Mouse (Mus musculus) liver, embryonic 16.5 days (tissue): Measurements from ENCODE around the gene Ick. TPM values are rescaled to one million over a fixed set of nuclear protein-coding genes. Genes with fewer than 3 reads are reported as not detected.

Experiments used
- ATAC-seq: fragments of 200-750 bp; cut with Nextera tagmentation; 2 replicates; pipeline ENCODE4 v1.8.0; 2017; ENCODE audit warnings: low read depth, mild to moderate bottlenecking, moderate number of reproducible peaks, moderate library complexity
- H3K27ac ChIP-seq: fragments of 300-500 bp; sonication (generic); 2 replicates; pipeline ENCODE4 v1.5.1; 2014; ENCODE audit warnings: mild to moderate bottlenecking, low read length
- H3K27me3 ChIP-seq: fragments of 300-500 bp; sonication (generic); 2 replicates; pipeline ENCODE4 v1.6.1; 2014; ENCODE audit warnings: low read depth, low read length, mixed read lengths; ENCODE audit not compliant: control insufficient read depth, insufficient read depth
- H3K36me3 ChIP-seq: fragments of 300-500 bp; sonication (generic); 2 replicates; pipeline ENCODE4 v1.6.1; 2014; ENCODE audit warnings: mild to moderate bottlenecking; ENCODE audit not compliant: control insufficient read depth, insufficient read depth
- H3K4me1 ChIP-seq: fragments of 300-500 bp; sonication (generic); 2 replicates; pipeline ENCODE4 v1.6.1; 2014; ENCODE audit warnings: low read depth, low read length, mixed read lengths; ENCODE audit not compliant: control insufficient read depth
- H3K4me2 ChIP-seq: fragments of 300-500 bp; sonication (generic); 2 replicates; pipeline ENCODE4 v1.6.1; 2014; ENCODE audit warnings: low read depth, low read length, mixed read lengths
- H3K4me3 ChIP-seq: fragments of 300-500 bp; sonication (generic); 2 replicates; pipeline ENCODE4 v1.5.1; 2014; ENCODE audit warnings: low read depth, mild to moderate bottlenecking, low read length
- H3K9ac ChIP-seq: fragments of 300-500 bp; sonication (generic); 2 replicates; pipeline ENCODE4 v1.6.1; 2014; ENCODE audit warnings: low read depth, low read length
- H3K9me3 ChIP-seq: fragments of 300-500 bp; sonication (generic); replicated peaks from 2 replicates; pipeline ENCODE4 v1.6.1; 2016; ENCODE audit warnings: low read length; ENCODE audit not compliant: control insufficient read depth
- whole genome bisulfite sequencing: fragments of 180-500 bp; shearing (Covaris S2); extraction: QIAGEN DNeasy Blood & Tissue Kit; methylation state at CpG from one replicate; pipeline ENCODE4 v1.1.7; 2014; ENCODE audit not compliant: insufficient replicate concordance; 5-methylcytosine and 5-hydroxymethylcytosine counted together
- polyA plus RNA-seq: library from polyadenylated mRNA; unstranded; fragments of >200 nt; fragmentation: Nextera tagmentation; extraction: Ambion mirVana; gene quantifications from 2 replicates; pipeline ENCODE4 v1.2.1, GENCODE M21; 2015

Gene Ick
- polyA plus RNA-seq, 1 experiment from 2014 or later, result 5.5 TPM

- Histone ChIP-seq H3K9ac (no peak overlapping the region), H3K36me3 (peaks cover 15% of the 10 kb centered on the region), H3K27me3 (no peaks in the 10 kb centered on the region), H3K9me3 (no peaks in the 10 kb centered on the region), H3K27ac (no peak overlapping the region), H3K4me2 (no peak overlapping the region), H3K4me1 (no peaks in the 10 kb centered on the region), H3K4me3 (no peak overlapping the region)
- whole genome bisulfite sequencing, result 27% methylated on average over 2 of the region's 2 CpGs
- no peak for ATAC-seq
These were observed 30.8 kb upstream of the Ick start for GRCm38 (mm10) chr9:78078240-78078639.

- no peak for ATAC-seq
- Histone ChIP-seq H3K27me3 (no peaks in the 10 kb centered on the region), H3K9me3 (no peaks in the 10 kb centered on the region), H3K4me1 (no peaks in the 10 kb centered on the region), H3K36me3 (peaks cover 50% of the 10 kb centered on the region), H3K4me3 (no peak overlapping the region), H3K27ac (no peak overlapping the region), H3K4me2 (no peak overlapping the region), H3K9ac (no peak overlapping the region)
- 87% methylated on average over 7 of the region's 7 CpGs for WGBS
These were observed 27.2 kb upstream of the Ick start for GRCm38 (mm10) chr9:78081835-78082234.

GRCm38 (mm10) chr9:78084341-78084740 is 24.7 kb upstream of the Ick start:
- WGBS, result 87% methylated on average over 4 of the region's 4 CpGs
- Histone ChIP-seq H3K4me2 (no peak overlapping the region), H3K27ac (no peak overlapping the region), H3K9ac (no peak overlapping the region), H3K27me3 (no peaks in the 10 kb centered on the region), H3K4me3 (no peak overlapping the region), H3K36me3 (peaks cover 61% of the 10 kb centered on the region), H3K9me3 (no peaks in the 10 kb centered on the region), H3K4me1 (no peaks in the 10 kb centered on the region)
- no peak for ATAC-seq

GRCm38 (mm10) chr9:78085722-78086287 is 23.2 kb upstream of the Ick start:
- H3K4me1 ChIP-seq, result no peaks in the 10 kb centered on the region
- no peak overlapping the region for H3K4me3 ChIP-seq
- 70% methylated on average over 14 of the region's 14 CpGs for WGBS
- H3K27me3 ChIP-seq, result no peaks in the 10 kb centered on the region
- H3K27ac ChIP-seq, result no peak overlapping the region
- no peak for ATAC-seq
- H3K4me2 ChIP-seq, result no peak overlapping the region
- H3K36me3 ChIP-seq, result peaks cover 58% of the 10 kb centered on the region
- H3K9me3 ChIP-seq, result no peaks in the 10 kb centered on the region
- H3K9ac ChIP-seq, result no peak overlapping the region

GRCm38 (mm10) chr9:78087751-78088150 is 21.2 kb upstream of the Ick start:
- H3K4me3 ChIP-seq, result no peak overlapping the region
- H3K27me3 ChIP-seq, result no peaks in the 10 kb centered on the region
- no peak overlapping the region for H3K27ac ChIP-seq
- ATAC-seq, result no peak
- H3K36me3 ChIP-seq, result peaks cover 55% of the 10 kb centered on the region
- no peak overlapping the region for H3K9ac ChIP-seq
- WGBS, result 85% methylated on average over 9 of the region's 9 CpGs
- H3K4me2 ChIP-seq, result no peak overlapping the region
- no peaks in the 10 kb centered on the region for H3K9me3 ChIP-seq
- no peaks in the 10 kb centered on the region for H3K4me1 ChIP-seq

GRCm38 (mm10) chr9:78088521-78088920 is 20.5 kb upstream of the Ick start:
- WGBS, result 74% methylated on average over 4 of the region's 4 CpGs
- Histone ChIP-seq H3K4me3 (no peak overlapping the region), H3K27ac (no peak overlapping the region), H3K9me3 (no peaks in the 10 kb centered on the region), H3K36me3 (peaks cover 58% of the 10 kb centered on the region), H3K4me1 (no peaks in the 10 kb centered on the region), H3K9ac (no peak overlapping the region), H3K27me3 (no peaks in the 10 kb centered on the region), H3K4me2 (no peak overlapping the region)
- ATAC-seq, result no peak

- Histone ChIP-seq H3K36me3 (peaks cover 57% of the 10 kb centered on the region), H3K9ac (no peak overlapping the region), H3K4me1 (no peaks in the 10 kb centered on the region), H3K4me2 (no peak overlapping the region), H3K4me3 (no peak overlapping the region), H3K27me3 (no peaks in the 10 kb centered on the region), H3K9me3 (no peaks in the 10 kb centered on the region), H3K27ac (no peak overlapping the region)
- WGBS, result 80% methylated on average over 7 of the region's 7 CpGs
- no peak for ATAC-seq
These were observed 20.0 kb upstream of the Ick start for GRCm38 (mm10) chr9:78088971-78089370.

- 88% methylated on average over 1 of the region's 1 CpGs for WGBS
- H3K9ac ChIP-seq, result no peak overlapping the region
- no peak overlapping the region for H3K4me3 ChIP-seq
- H3K4me1 ChIP-seq, result no peaks in the 10 kb centered on the region
- no peak for ATAC-seq
- H3K27ac ChIP-seq, result no peak overlapping the region
- H3K4me2 ChIP-seq, result no peak overlapping the region
- H3K36me3 ChIP-seq, result peaks cover 55% of the 10 kb centered on the region
- H3K9me3 ChIP-seq, result no peaks in the 10 kb centered on the region
- no peaks in the 10 kb centered on the region for H3K27me3 ChIP-seq
These were observed 19.1 kb upstream of the Ick start for GRCm38 (mm10) chr9:78089906-78090305.

- H3K4me1 ChIP-seq, result no peaks in the 10 kb centered on the region
- no peak overlapping the region for H3K4me3 ChIP-seq
- no peak overlapping the region for H3K4me2 ChIP-seq
- ATAC-seq, result no peak
- H3K27ac ChIP-seq, result no peak overlapping the region
- no peaks in the 10 kb centered on the region for H3K9me3 ChIP-seq
- peaks cover 55% of the 10 kb centered on the region for H3K36me3 ChIP-seq
- no peak overlapping the region for H3K9ac ChIP-seq
- WGBS, result 91% methylated on average over 3 of the region's 3 CpGs
- H3K27me3 ChIP-seq, result no peaks in the 10 kb centered on the region
These were observed 18.4 kb upstream of the Ick start for GRCm38 (mm10) chr9:78090596-78090995.
